Mouse (Mus musculus) cerebellum, adult 2 months (tissue): ENCODE measurements at regions not wholly inside any gene's neighbourhood (a gene's known extent, or its start where the extent isn't known, plus 50 kb on each side); places are given as distances from the start of the nearest gene placed in this dataset.

Experiments used
- CTCF ChIP-seq: fragments of 200-500 bp; IDR thresholded peaks from 2 replicates; pipeline ENCODE4 v1.5.1; 2011; ENCODE audit warnings: low read depth, mild to moderate bottlenecking, control low read depth, low read length, moderate library complexity, borderline replicate concordance; ENCODE audit not compliant: insufficient read depth
- POLR2A ChIP-seq: fragments of 200-500 bp; IDR thresholded peaks from 2 replicates; pipeline ENCODE4 v1.6.1; 2011; ENCODE audit warnings: low read length, control low read depth, borderline replicate concordance; ENCODE audit not compliant: insufficient read depth

GRCm38 (mm10) chr13:97503391-97503790, 257.0 kb downstream of the Gm10260 start:
- TF ChIP-seq CTCF: no peak
- TF ChIP-seq POLR2A: no peak
